Mouse (Mus musculus): ENCODE results near the gene Nfia. TPM values are rescaled to one million over a fixed set of nuclear protein-coding genes. Genes with fewer than 3 reads are reported as not detected.

Nfia gene
- polyA plus RNA-seq, 1 experiment from 2014 or later = 9.9 TPM

- Histone ChIP-seq H3K36me3 (replicated peaks; ENCODE audit: insufficient read depth, low read length) (no peaks in the 10 kb centered on the region; the same call in 1 of the 2 replicates), H3K9ac (replicated peaks) (no peak overlapping the region), H3K9me3 (ENCODE audit: low read length) (no peaks in the 10 kb centered on the region), H3K27me3 (ENCODE audit: insufficient read depth, low read length) (no peaks in the 10 kb centered on the region), H3K4me2 (ENCODE audit: low read depth, low read length) (no peak overlapping the region), H3K27ac (ENCODE audit: low read depth) (no peak overlapping the region), H3K4me1 (ENCODE audit: insufficient read depth) (peaks cover 3% of the 10 kb centered on the region), H3K4me3 (ENCODE audit: low read depth, low read length) (no peak overlapping the region)
- 64% methylated on average over 10 of the region's 10 CpGs for WGBS (ENCODE audit: insufficient replicate concordance)
- TF ChIP-seq EP300 (IDR thresholded peaks at IDR 0.05; ENCODE audit: low read depth) (no peak), CTCF (IDR thresholded peaks at IDR 0.05; ENCODE audit: low read depth) (no peak)
- DNase-seq = no peak
- ATAC-seq = no peak
These were observed 340.9 kb downstream of the Nfia start for GRCm38 (mm10) chr4:98113289-98114024.

GRCm38 (mm10) chr4:98114966-98115365, 342.4 kb downstream of the Nfia start:
- Histone ChIP-seq H3K4me1 (ENCODE audit: insufficient read depth) (no peaks in the 10 kb centered on the region), H3K9me3 (ENCODE audit: low read length) (no peaks in the 10 kb centered on the region), H3K27me3 (ENCODE audit: insufficient read depth, low read length) (no peaks in the 10 kb centered on the region), H3K4me2 (ENCODE audit: low read depth, low read length) (no peak overlapping the region), H3K27ac (ENCODE audit: low read depth) (no peak overlapping the region), H3K36me3 (replicated peaks; ENCODE audit: insufficient read depth, low read length) (no peaks in the 10 kb centered on the region; the same call in 1 of the 2 replicates), H3K4me3 (ENCODE audit: low read depth, low read length) (no peak overlapping the region), H3K9ac (replicated peaks) (no peak overlapping the region)
- TF ChIP-seq CTCF (IDR thresholded peaks at IDR 0.05; ENCODE audit: low read depth) = no peak
- no peak for TF ChIP-seq EP300 (IDR thresholded peaks at IDR 0.05; ENCODE audit: low read depth)
- 21% methylated on average over 2 of the region's 2 CpGs for WGBS (ENCODE audit: insufficient replicate concordance)
- ATAC-seq (no peak), DNase-seq (no peak)

- ATAC-seq = no peak
- Histone ChIP-seq H3K9ac (replicated peaks) (no peak overlapping the region), H3K36me3 (replicated peaks; ENCODE audit: insufficient read depth, low read length) (no peaks in the 10 kb centered on the region; the same call in 1 of the 2 replicates), H3K27ac (ENCODE audit: low read depth) (no peak overlapping the region), H3K4me3 (ENCODE audit: low read depth, low read length) (no peak overlapping the region), H3K4me2 (ENCODE audit: low read depth, low read length) (no peak overlapping the region), H3K9me3 (ENCODE audit: low read length) (no peaks in the 10 kb centered on the region), H3K4me1 (ENCODE audit: insufficient read depth) (no peaks in the 10 kb centered on the region), H3K27me3 (ENCODE audit: insufficient read depth, low read length) (no peaks in the 10 kb centered on the region)
- WGBS (ENCODE audit: insufficient replicate concordance) = 91% methylated on average over 4 of the region's 4 CpGs
- DNase-seq = no peak
- TF ChIP-seq CTCF (IDR thresholded peaks at IDR 0.05; ENCODE audit: low read depth) (no peak), EP300 (IDR thresholded peaks at IDR 0.05; ENCODE audit: low read depth) (no peak)
These were observed 342.9 kb downstream of the Nfia start for GRCm38 (mm10) chr4:98115401-98115800.

GRCm38 (mm10) chr4:98116046-98116445, 343.5 kb downstream of the Nfia start:
- Histone ChIP-seq H3K27ac (ENCODE audit: low read depth) (no peak overlapping the region), H3K9me3 (ENCODE audit: low read length) (no peaks in the 10 kb centered on the region), H3K4me1 (ENCODE audit: insufficient read depth) (no peaks in the 10 kb centered on the region), H3K27me3 (ENCODE audit: insufficient read depth, low read length) (no peaks in the 10 kb centered on the region), H3K4me3 (ENCODE audit: low read depth, low read length) (no peak overlapping the region), H3K4me2 (ENCODE audit: low read depth, low read length) (no peak overlapping the region), H3K9ac (replicated peaks) (no peak overlapping the region), H3K36me3 (replicated peaks; ENCODE audit: insufficient read depth, low read length) (no peaks in the 10 kb centered on the region; the same call in 1 of the 2 replicates)
- DNase-seq (no peak), ATAC-seq (no peak)
- WGBS (ENCODE audit: insufficient replicate concordance) = 92% methylated on average over 7 of the region's 7 CpGs
- TF ChIP-seq EP300 (IDR thresholded peaks at IDR 0.05; ENCODE audit: low read depth) (no peak), CTCF (IDR thresholded peaks at IDR 0.05; ENCODE audit: low read depth) (no peak)

GRCm38 (mm10) chr4:98118126-98118525, 345.6 kb downstream of the Nfia start:
- TF ChIP-seq EP300 (IDR thresholded peaks at IDR 0.05; ENCODE audit: low read depth) (no peak), CTCF (IDR thresholded peaks at IDR 0.05; ENCODE audit: low read depth) (no peak)
- H3K4me3 ChIP-seq (ENCODE audit: low read depth, low read length) = no peak overlapping the region
- H3K9me3 ChIP-seq (ENCODE audit: low read length) = no peaks in the 10 kb centered on the region
- no peak overlapping the region for H3K27ac ChIP-seq (ENCODE audit: low read depth)
- H3K4me1 ChIP-seq (ENCODE audit: insufficient read depth) = no peaks in the 10 kb centered on the region
- WGBS (ENCODE audit: insufficient replicate concordance) = 67% methylated on average over 3 of the region's 3 CpGs
- no peak overlapping the region for H3K9ac ChIP-seq (replicated peaks)
- ATAC-seq = no peak
- no peaks in the 10 kb centered on the region; the same call in 1 of the 2 replicates for H3K36me3 ChIP-seq (replicated peaks; ENCODE audit: insufficient read depth, low read length)
- H3K27me3 ChIP-seq (ENCODE audit: insufficient read depth, low read length) = no peaks in the 10 kb centered on the region
- DNase-seq = no peak
- no peak overlapping the region for H3K4me2 ChIP-seq (ENCODE audit: low read depth, low read length)

GRCm38 (mm10) chr4:98118761-98119675, 346.5 kb downstream of the Nfia start:
- WGBS (ENCODE audit: insufficient replicate concordance) = 73% methylated on average over 10 of the region's 10 CpGs
- Histone ChIP-seq H3K27me3 (ENCODE audit: insufficient read depth, low read length) (no peaks in the 10 kb centered on the region), H3K9ac (replicated peaks) (no peak overlapping the region), H3K4me1 (ENCODE audit: insufficient read depth) (no peaks in the 10 kb centered on the region), H3K36me3 (replicated peaks; ENCODE audit: insufficient read depth, low read length) (no peaks in the 10 kb centered on the region; the same call in 1 of the 2 replicates), H3K27ac (ENCODE audit: low read depth) (no peak overlapping the region), H3K9me3 (ENCODE audit: low read length) (no peaks in the 10 kb centered on the region), H3K4me2 (ENCODE audit: low read depth, low read length) (no peak overlapping the region), H3K4me3 (ENCODE audit: low read depth, low read length) (no peak overlapping the region)
- ATAC-seq (no peak), DNase-seq (no peak)
- TF ChIP-seq EP300 (IDR thresholded peaks at IDR 0.05; ENCODE audit: low read depth) = no peak
- no peak for TF ChIP-seq CTCF (IDR thresholded peaks at IDR 0.05; ENCODE audit: low read depth)
